Mouse (Mus musculus) gastrocnemius, postnatal 36 days (tissue): ENCODE measurements around the gene Arhgef25. TPM values are rescaled to one million over a fixed set of nuclear protein-coding genes. Genes with fewer than 3 reads are reported as not detected.

ENCODE experiments used
- DNase-seq, 2 experiments: peaks; one replicate each; pipeline ENCODE4 v3.0.0; 2022
- intact Hi-C: fragments of 180-260 bp; cut with DNase I; formaldehyde crosslinking; loops from one replicate; pipeline ENCODE4 v1.15.1; 2025
- total RNA-seq, 2 experiments: library from RNA; stranded (reverse); gene quantifications; 2 replicates each; pipeline ENCODE4 v1.2.3; 2021

Gene Arhgef25
- total RNA-seq, 2 experiments from 2014 or later, result 8.3 to 9.4 TPM

DNA sequence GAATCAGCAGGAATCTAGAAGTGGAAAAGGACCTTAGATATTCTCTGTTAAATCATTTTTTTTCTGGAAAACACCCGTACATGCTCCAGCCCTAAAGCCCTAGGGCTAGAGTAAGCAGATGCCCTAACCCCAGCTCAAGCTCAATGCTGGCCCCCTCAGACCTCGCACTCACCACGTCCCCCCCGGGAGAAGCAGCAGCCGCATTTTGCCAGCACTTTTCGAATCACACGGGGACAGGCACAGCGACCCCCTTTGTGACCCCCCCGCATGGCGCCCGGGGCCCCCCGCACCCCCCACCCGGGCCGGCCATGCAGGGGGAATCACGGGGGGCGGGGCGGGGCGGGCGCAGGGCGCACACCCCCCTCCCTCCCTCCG, 1.8 kb downstream of the Arhgef25 start:
- intact Hi-C loops, result no loop called here

DNA sequence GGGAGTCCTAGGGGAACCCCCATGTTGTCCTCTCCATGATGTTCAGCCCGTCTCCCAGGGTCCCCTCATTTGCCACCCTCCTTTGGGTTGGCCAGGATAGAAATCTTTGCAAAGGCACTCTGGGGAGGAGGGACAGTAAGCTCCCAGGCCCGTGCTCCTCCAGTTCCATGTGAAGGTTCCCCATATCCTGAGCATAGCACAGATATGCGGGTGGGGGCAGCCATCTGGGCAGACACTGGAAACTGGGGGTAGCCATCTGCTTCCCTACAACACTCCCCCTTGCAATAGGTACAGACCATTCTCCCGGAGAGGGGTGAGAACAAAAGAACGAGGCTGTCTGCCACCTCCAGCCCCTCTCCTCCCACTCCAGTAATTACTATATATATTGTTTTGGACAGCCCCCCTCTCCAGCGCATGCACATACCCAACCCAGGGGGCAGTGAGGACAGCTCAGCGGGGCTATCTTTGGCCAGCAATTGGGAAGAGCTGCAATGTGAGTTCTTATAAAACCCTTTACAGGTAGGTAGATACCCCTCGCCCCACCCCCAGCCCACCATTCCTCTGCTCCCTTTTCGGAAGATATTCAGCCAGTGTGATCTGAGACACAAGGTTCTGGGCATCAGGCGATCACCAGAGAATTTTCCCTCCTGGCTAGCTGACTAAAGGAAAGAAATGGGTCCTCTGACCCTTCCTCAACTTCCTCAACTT, 2.4 kb downstream of the Arhgef25 start:
- intact Hi-C loops, result no loop called here

More for the DNA sequence above, 1.8 kb downstream of the Arhgef25 start:
- no peak for DNase-seq

DNA sequence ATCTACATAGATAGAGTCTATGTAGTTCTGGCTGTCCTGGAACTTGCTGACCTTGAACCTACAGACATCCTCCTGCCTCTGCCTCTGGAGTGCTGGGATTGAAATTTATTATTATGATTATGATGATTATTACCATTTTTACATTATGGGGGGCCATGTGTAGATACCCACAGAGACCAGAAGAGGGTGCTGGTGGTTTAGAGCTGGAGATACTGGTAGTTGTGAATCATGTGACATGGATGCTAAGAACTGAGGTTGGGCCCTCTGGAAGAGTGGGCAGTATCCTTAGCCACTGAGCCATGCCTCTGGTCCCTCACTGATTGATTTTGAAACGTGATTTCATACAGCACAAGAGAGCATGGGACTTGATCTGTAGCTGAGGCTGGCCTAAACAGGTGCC, 3.4 kb downstream of the Arhgef25 start:
- intact Hi-C loops, result no loop called here
- DNase-seq, result no peak

More for the DNA sequence above, 2.4 kb downstream of the Arhgef25 start:
- DNase-seq, result no peak

DNA sequence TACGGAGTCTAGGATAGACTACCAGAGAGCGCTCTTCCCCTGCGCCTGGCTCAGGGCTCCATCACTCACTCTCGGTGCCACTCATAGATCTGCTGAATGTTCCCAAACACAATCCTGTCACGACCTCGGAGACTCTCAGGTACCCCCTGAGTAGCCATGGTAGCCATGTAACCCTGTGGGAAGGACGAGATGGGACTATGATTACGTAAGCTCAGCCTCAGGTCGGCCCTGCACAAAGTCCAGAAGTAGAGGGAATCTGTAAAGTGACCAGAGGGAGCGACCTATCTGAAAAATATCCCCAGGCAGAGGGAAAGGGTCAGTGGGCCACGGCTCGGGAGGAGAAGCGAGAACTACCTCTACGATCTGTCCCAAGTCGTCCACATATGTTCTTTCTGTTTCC, 4.4 kb downstream of the Arhgef25 start:
- no peak for DNase-seq
- intact Hi-C loops, result no loop called here

DNA sequence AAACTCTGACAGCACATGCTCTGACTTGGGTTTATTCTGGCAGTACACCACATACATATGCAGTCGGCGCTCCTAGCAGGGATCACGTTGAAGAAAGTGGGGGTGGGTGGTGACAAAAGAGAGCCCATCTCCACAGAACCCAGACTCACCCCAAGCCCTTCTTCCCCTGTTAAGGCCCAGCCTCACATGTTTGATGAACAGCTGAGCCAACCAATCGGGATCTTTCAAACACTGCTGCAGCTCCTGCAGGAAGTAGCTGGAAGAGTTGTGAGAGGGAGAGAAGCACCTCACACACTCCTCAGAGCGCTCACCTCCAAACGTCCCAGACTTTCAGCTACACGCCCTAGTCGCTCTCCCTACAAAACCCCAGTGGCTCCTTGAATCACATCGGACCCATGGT, 4.8 kb downstream of the Arhgef25 start:
- intact Hi-C loops, result no loop called here
- DNase-seq, result no peak

DNA sequence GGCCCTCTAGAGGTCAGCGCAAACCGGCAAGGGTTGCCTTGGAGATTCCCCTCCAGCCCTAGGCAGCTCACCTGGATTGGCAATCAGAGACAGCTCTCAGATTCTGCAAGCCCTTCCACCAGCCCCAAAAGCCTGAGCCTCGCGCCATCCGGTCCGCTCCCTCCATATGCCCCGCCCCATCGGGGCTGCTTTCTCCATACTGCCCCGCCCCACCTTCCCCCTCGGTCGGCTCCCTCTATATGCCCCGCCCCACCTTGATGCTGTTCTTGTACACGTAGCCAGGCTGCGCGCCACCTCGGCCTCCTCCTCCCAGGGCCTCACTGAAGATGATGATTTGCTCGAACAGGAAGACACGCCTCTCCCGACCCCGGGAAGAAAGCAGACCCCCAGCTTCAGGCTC, 6.1 kb downstream of the Arhgef25 start:
- intact Hi-C loops, result no loop called here
- DNase-seq, result no peak

DNA sequence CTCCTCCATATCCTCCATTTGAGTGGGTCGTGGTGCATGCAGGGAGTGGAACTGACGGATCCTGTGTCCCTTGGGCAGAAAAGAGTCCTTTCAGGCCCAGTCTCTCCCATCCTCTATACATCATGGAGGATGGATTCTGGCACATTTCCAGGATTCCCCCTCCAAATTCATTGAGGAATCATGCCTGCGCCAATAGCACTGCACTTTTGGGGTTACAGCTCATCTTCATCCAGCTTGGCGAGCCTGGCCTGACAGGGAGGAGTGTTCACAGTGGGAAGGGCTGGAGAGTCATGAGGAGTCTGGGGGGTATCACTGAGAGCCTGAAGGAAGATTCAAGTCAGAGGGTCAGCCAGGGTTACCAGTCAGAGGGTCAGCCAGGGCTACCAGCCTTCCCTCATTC, 7.3 kb downstream of the Arhgef25 start:
- DNase-seq, result no peak
- intact Hi-C loops, result no loop called here

DNA sequence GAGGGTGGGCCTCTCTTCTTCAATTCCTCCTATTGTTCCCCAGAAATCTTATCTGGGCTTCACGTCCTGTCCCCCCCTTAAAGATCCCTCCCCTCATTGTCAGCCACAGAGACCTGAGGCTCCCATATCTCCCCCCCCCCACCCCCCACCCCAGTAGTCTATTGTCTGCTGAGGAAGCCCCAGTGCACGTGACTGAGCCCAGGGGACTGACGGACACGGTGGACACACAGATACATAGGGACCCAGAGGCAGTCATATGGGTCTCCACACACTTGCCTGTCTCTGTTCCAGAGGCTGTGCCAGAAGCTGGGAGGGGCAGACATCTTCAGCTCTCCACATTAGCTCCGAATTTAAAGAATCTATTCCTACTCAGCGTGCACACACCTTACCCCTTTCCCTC, 8.3 kb downstream of the Arhgef25 start:
- no peak for DNase-seq
- intact Hi-C loops, result no loop called here

DNA sequence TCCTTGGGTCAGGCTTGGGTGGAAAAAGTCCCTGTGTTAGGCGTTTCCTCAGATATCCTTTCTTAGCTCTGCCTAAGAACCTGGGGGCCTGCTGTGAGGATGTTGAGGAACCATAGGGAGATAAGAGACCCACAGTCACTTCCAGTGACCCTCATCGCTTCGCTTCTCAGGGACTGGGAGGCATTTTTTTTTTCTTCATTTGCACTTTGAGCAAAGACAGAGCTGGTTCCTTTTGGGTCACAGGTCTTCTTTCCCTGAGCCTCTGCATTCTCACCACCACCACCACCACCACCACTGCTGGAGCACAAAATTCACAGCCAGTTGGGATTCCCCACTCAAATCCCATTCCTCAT, 9.2 kb downstream of the Arhgef25 start:
- DNase-seq, result no peak
- intact Hi-C loops, result no loop called here

DNA sequence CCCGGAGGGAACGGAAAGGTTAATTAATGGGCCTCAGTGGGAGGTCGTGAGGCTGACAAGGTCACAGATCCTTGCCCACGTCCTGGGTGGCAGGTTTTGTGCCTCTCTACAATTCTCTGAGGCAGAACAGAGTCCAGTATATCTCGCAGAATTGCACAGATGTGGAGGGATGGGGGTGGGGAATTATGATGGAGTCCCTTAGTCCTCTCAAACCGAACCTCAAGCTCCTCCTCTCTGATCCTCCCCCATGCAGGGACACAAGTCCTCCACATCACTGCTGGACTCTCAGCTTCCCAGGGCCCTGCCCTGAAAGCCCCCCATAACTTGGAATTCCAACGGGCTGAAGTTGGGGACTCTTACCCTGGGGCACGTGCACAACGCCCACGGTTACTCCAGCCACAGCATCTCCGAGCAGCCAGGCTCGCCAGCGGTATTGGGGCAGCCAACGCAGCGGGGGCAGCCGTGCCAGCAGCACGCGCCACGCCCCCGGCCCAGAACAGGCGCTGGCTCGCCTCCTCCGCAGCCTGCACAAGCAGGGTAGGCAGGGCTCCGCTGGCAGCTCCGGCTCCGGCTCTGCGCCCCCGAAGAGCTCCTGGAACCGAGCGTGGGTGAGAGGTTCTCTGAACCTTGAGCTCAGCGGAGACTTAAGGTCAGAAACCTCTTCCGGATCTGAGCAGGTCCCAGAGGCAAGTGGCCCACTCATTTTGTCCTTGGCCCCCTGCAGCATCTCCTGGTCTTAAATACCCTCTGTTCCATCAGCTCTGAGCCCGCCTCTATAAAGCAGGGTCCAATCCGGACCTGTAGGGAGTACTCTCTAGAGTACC, 9.8 kb downstream of the Arhgef25 start, which contains the start of gene Slc26a10:
TSS of gene Slc26a10 (minus strand) at position 775 of the 824 bp plus-strand sequence.
- intact Hi-C loops, result loop anchor here (5.0 kb wide), 1 partner anchor 162 kb away; the partner anchor contains the start of gene Gli1

DNA sequence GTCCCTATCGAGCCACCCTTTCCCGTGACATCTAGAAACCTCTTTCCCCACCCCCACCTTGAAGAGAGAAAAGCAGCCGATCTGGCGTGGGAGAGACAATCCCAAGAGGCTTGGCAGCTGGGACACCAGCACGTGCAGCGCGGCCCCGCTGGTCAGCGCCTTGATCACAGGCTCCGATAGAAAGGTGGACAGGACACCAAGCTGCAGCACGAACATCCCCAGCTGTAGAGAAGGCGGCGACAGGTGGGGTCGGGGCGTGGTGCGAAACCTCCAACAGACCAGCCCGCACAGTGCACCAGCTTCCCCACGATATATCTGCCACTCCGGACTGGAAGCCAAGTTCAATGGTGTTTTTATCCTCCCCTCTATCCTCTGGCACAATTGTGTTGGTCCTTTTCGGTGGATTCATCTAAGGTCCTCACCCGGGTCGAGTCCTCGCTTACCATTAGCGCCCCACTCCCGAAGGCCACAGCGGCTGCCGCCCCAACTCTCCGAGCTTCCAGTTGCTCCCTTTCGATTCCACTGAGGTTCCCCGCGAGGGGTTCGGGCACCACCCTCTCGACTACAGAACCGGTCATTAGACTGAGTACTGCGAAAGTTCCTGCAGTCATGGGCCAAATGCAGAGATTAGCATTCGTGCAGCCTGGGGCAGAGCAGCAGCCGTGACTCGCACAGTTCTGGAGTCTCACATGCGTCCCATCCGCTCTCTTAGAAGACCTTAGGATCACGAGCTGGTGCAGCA, 11.4 kb downstream of the Arhgef25 start:
- intact Hi-C loops, result loop anchor here (5.0 kb wide), 1 partner anchor 164 kb away; the partner anchor contains the start of gene Gli1
- DNase-seq, result peak in 1 of 2 experiments; percentile 18

More for the DNA sequence above, 9.8 kb downstream of the Arhgef25 start, which contains the start of gene Slc26a10:
- DNase-seq, result no peak

DNA sequence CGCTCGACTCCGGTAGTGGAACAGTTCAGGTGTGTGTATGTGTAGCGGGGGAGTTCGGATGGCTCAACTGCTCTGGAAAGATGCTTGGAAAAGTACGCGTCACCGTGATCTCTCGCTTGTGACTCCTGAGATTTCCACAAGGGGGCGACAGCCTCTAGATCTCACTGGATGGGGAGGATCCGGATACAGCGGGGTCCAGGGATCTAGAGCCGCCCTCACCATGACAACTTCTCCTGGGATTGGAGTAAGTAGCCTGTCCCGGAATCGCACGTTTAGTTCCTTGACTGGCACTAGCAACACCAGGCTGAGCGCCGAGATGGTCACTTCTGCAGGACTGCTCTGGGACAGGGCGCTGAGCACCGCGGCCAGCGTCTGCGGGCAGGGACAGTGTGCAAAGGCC, 12.2 kb downstream of the Arhgef25 start:
- intact Hi-C loops, result loop anchor here (2.0 to 5.0 kb wide), 2 partner anchors 49 to 165 kb away; partner anchors contain the start of gene Gli1
- peak; percentile 65 to 66 for DNase-seq

DNA sequence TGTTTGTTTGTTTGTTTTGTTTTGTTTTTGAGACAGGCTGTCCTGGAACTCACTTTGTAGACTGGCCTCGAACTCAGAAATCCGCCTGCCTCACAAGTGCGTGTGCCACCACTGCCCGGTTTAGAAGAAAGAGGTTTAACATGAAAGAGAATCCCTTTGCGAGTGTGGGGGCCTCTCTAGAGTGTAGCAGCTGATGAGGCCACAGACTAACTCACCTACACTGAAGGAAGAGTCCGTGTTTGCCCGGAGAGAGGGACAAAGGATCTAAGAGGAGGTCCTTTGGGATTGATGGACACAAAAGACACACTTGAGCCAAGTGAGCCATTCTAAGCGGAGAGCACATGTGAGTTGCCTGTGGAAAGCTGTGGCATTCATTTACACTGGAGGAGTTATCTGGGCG, 12.6 kb downstream of the Arhgef25 start:
- intact Hi-C loops, result loop anchor here (2.0 to 5.0 kb wide), 2 partner anchors 50 to 165 kb away; partner anchors contain the start of gene Gli1
- no peak for DNase-seq

DNA sequence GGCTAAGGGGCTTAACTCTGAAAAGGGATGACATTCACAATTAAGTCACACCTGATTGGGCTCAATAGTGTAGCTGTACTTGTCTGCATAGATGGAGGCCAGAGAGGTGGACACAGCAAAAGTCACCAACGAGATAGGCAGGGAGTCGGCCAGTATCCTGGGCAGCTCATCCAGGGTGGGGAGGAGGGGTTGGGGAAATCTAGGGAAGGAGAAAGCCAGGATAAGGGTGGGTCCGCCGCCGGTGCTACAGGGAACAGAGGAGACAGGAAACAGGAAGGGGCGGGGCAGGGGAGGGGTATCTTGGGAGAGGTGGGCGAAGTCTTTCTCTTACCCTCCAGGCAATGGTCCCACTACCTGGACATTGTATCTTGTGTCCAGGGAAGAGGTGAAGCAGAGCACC, 13.1 kb downstream of the Arhgef25 start:
- no peak for DNase-seq
- intact Hi-C loops, result loop anchor here (2.0 to 5.0 kb wide), 2 partner anchors 50 to 166 kb away; partner anchors contain the start of gene Gli1

DNA sequence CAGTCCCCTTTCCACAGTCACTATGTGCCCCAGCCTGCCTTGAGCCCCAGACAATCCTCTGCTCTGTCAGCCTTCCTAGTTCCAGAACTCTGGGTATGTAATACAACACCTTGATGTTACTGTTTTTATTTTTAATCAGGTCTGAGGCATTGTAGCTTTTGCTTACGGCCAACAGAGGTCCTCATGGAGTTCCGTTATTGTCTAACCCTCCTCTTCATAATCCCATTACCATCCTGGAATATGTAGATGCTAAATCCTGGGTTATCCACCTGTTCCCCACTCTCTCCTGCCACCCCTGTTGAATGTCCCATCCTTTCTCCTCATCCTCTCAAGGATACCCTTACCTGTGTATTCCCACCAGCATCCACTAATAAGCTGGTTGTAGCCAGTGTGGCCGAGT, 13.7 kb downstream of the Arhgef25 start:
- no peak for DNase-seq
- intact Hi-C loops, result loop anchor here (2.0 to 5.0 kb wide), 2 partner anchors 51 to 166 kb away; partner anchors contain the start of gene Gli1

DNA sequence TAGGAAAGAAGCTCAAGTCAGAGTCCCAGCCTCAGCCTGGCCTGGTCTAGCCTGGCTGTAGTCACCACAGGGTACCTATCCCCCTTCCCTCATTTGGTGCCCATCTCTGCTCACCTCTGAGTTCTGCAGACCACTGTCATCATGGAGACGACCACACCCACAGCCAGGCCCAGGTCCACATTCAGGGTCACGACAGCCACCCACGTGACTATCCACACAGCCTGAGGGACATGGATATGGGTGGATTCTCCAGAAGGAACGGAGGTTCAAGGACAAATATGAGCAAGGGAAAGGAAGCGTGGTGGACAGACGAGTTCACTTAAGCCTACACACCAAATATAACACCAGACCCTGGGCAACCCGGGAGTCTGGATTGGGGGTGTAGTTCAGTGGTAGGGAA, 15.7 kb downstream of the Arhgef25 start:
- intact Hi-C loops, result no loop called here
- no peak for DNase-seq

DNA sequence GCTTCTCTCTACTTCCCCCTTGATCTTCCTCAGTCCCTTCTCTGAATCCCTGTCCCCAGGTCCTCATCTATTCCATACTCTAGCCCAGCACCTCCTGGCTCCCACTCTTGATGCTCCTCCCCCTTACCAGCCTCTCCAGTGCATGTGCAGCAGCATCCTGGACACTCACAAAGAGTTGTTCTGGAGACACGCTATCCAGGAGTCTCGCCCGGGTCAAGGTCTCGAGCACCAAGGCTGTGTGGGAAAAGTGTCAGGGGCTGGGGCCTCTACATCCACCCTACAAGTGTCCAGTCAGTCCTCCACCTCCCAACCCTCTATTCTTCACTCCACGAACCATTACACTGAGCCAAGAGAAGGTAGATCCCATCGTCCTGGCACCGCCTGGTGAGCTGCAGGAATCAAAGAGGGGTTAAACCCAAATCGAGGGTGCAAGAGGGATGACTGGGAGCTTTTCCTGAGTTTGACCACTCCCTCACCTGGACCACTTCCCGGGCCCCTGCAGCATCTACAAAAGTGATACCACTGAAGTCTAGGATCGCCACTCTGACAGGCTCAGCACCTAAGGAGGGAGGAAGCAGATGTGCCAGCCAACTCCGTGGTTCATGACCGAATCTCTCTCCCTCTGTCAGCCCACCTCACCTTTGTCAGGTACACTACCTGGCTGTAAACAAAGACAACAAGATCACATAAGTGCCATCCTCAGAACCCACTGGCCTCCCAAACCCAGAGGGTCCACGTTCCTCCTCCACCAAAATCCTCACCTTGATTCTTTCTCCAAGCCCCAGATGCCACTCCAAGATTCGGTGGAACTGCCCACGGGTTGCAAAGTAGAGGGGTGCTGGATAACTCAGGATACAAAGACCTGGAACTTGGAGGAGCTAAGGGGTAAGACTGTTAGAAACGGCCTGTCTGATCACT, 16.5 kb downstream of the Arhgef25 start:
- no peak for DNase-seq

DNA sequence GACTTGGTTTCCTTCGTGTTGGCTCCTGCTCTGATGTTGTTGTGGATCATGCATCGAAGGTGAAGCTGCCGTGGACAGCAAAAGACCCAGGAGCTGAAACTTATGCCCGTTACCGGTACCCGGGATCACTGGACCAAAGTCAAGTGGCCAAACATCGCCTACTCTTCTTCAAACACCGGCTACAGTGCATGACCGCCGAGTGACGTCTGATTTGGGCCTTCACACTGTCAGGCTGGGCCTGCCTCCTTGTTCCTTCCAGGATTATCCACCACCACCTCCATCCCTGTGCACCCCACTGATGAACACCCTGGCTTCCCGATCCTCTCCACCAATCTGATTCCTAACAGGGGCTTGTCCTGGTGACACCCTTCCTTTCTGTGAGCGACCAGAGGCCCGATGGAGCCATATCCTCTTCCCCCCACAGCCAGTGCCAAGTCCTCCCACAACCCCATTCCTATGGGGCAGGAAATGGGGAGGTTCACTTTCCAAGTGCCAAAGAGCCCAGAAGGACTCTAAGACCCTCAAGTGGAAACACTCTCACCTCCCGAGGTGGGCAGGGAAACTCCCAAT, 18.2 kb downstream of the Arhgef25 start:
- intact Hi-C loops, result no loop called here
- DNase-seq, result no peak

More for the DNA sequence above, 16.5 kb downstream of the Arhgef25 start:
- intact Hi-C loops, result no loop called here

DNA sequence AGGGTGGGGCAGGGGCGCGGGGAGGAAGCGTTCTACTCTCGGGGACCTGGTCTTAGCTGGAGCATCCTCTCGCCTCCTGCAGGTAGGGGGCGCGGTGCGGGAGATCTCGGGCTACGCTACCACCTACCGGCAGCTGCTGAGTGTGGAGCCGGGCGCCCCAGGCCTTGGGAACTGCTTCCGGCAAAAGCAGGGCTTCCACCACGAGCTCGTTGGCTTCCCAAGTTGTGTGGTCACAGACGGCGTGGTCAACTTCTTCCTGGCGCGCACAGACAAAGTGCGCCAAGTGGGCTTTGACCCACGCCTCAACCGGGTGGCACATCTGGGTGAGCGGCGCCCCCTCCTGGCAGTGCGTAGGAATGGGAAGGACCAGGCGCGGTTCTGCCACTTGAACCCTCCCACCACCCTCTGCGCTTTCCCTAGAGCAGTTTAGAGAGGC, 19.0 kb downstream of the Arhgef25 start:
- peak in 1 of 2 experiments; percentile 61 for DNase-seq
- intact Hi-C loops, result no loop called here
